Mouse (Mus musculus): ENCODE measurements at regions not wholly inside any gene's neighbourhood (a gene's known extent, or its start where the extent isn't known, plus 50 kb on each side); places are given as distances from the start of the nearest gene placed in this dataset.

DNA sequence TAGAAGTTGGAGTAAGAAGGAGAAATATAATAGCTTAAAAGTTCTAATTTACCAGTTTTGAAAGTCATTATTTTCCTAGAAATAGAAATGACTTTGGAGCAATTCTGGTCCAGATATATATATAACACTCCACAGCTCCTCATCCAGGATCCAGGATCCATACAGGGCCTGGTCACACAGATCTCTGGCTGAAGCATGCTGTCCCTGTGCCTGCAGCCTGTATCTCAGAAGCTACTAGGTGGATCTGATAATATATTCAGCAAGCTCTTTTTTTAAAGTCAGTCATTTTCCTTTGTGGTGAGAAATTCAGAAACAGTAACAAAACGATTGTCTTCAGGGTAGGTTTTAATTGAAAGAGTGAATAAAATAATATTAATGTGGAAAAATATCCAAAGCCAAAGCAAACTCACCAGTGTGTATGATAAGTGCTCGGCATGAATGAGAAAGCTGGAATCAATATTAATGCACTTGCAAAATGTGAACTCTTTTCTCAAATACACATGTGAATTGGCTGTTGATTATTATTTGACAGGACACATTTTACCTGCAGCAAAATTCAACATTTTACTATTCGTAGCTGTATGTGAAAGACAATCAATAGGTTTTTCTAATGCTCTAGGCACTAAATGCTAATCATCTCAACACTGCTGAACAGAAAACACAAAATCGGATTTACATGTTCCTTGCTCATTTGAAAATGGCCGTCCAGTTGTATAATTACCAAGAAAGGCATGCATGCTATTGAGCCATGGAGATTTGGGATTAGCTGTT is 288.1 kb upstream of the Cxadr start:
- Histone ChIP-seq H3K4me3 (ENCODE audit: control insufficient read depth, low read depth, low read length) (no peak overlapping the region), H3K36me3 (ENCODE audit: control insufficient read depth, insufficient read depth, low read length) (no peaks in the 10 kb centered on the region), H3K27ac (ENCODE audit: control insufficient read depth, insufficient read depth, low read depth, low read length) (no peak overlapping the region), H3K27me3 (ENCODE audit: control insufficient read depth, insufficient read depth, low read length) (no peaks in the 10 kb centered on the region), H3K4me1 (ENCODE audit: control insufficient read depth, insufficient read depth, low read length) (no peaks in the 10 kb centered on the region)
- TF ChIP-seq CTCF (IDR thresholded peaks at IDR 0.05; ENCODE audit: control insufficient read depth, insufficient read depth, insufficient replicate concordance, low read depth, low read length) (no peak), POLR2A (IDR thresholded peaks at IDR 0.05; ENCODE audit: control insufficient read depth, low read depth, low read length) (no peak)

DNA sequence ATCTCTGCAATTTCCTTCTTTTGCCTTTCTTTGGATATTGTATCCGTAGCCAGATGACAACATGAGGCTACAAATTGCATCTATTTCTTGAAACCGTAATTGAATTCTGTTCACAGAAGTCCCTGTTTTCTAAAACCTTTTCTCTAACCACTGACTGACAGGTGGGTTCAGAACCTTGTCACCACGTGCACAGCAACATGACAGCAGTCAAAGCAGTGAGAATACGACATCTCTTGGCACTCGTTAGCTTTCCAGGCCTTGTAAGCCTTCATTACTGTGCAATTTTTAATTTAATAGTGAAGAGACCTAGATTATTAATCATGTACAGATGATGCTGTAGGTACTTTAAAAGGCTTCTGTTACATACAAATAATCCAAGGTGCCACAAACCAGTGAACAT is 297.3 kb upstream of the Cxadr start:
- Histone ChIP-seq H3K4me1 (ENCODE audit: control insufficient read depth, insufficient read depth, low read length) (no peaks in the 10 kb centered on the region), H3K27me3 (ENCODE audit: control insufficient read depth, insufficient read depth, low read length) (no peaks in the 10 kb centered on the region), H3K36me3 (ENCODE audit: control insufficient read depth, insufficient read depth, low read length) (no peaks in the 10 kb centered on the region), H3K27ac (ENCODE audit: control insufficient read depth, insufficient read depth, low read depth, low read length) (no peak overlapping the region), H3K4me3 (ENCODE audit: control insufficient read depth, low read depth, low read length) (no peak overlapping the region)
- no peak for TF ChIP-seq CTCF (IDR thresholded peaks at IDR 0.05; ENCODE audit: control insufficient read depth, insufficient read depth, insufficient replicate concordance, low read depth, low read length)
- no peak for TF ChIP-seq POLR2A (IDR thresholded peaks at IDR 0.05; ENCODE audit: control insufficient read depth, low read depth, low read length)

DNA sequence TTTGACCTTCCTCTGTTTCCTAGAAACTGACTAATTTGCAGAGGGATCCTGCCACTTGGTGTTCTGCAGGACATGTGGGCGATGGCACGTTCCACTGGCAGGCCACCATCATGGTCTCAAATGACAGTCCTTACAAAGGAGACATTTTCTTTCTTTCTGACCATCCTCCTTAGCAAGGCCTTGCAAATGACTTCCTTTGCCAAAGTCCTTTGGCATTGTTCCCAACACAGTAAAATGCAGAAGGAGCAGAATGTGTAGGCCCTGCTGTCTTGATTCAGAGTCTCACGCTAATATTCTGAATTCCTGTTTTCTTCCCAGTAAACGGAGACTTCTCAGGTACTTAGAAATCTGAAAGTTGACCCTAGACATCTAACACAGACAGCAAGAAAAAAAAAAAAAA is 308.3 kb upstream of the Cxadr start:
- Histone ChIP-seq H3K4me3 (ENCODE audit: control insufficient read depth, low read depth, low read length) (no peak overlapping the region), H3K27me3 (ENCODE audit: control insufficient read depth, insufficient read depth, low read length) (no peaks in the 10 kb centered on the region), H3K27ac (ENCODE audit: control insufficient read depth, insufficient read depth, low read depth, low read length) (no peak overlapping the region), H3K4me1 (ENCODE audit: control insufficient read depth, insufficient read depth, low read length) (no peaks in the 10 kb centered on the region), H3K36me3 (ENCODE audit: control insufficient read depth, insufficient read depth, low read length) (no peaks in the 10 kb centered on the region)
- TF ChIP-seq POLR2A (IDR thresholded peaks at IDR 0.05; ENCODE audit: control insufficient read depth, low read depth, low read length) (no peak), CTCF (IDR thresholded peaks at IDR 0.05; ENCODE audit: control insufficient read depth, insufficient read depth, insufficient replicate concordance, low read depth, low read length) (no peak)

DNA sequence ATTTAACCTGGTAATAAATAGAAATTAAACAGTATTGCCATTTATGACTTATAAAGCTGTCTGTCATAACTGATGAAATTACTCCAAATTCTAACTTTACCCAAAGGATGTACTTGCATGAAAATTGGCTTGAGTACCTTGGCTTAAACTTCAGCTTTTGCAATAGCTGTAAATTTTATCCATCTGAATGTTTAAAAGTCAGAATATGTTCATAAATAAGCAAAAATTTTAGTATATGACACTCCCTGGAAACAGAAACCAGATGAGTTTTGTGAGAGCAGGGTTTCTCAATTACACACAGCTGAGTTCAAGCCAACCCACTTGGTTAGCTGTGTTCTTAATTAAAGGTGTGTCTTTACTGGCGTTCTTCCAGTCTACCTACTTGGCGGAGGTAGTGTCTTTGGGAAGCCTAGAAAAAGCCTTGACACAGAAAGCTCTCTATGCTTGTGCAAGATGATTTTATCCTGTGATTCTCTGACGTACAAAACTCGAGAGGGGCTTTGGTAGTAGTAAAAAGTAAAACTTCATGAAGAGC is 311.4 kb upstream of the Cxadr start:
- TF ChIP-seq CTCF (IDR thresholded peaks at IDR 0.05; ENCODE audit: control insufficient read depth, insufficient read depth, insufficient replicate concordance, low read depth, low read length) = no peak
- no peak for TF ChIP-seq POLR2A (IDR thresholded peaks at IDR 0.05; ENCODE audit: control insufficient read depth, low read depth, low read length)
- H3K27me3 ChIP-seq (ENCODE audit: control insufficient read depth, insufficient read depth, low read length) = no peaks in the 10 kb centered on the region
- no peaks in the 10 kb centered on the region for H3K36me3 ChIP-seq (ENCODE audit: control insufficient read depth, insufficient read depth, low read length)
- H3K27ac ChIP-seq (ENCODE audit: control insufficient read depth, insufficient read depth, low read depth, low read length) = no peak overlapping the region
- no peaks in the 10 kb centered on the region for H3K4me1 ChIP-seq (ENCODE audit: control insufficient read depth, insufficient read depth, low read length)
- H3K4me3 ChIP-seq (ENCODE audit: control insufficient read depth, low read depth, low read length) = no peak overlapping the region

DNA sequence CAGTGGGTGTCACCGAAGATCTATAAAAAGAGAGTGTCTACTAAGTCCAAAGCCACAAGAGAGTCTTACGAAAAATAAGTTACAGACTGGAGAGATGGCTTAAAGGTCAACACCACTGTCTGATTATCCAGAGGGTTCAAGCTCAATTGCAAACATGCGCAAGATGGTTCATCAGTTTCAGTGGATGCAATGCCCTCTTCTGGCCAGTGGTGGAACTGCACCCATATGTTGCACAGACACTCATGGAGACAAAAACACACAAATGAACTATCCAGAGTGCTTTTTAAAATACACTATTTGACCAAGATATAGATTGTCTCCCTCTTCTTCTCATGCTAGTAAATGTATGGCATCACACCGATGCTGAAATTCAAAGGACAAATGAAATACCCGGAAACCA is 312.1 kb upstream of the Cxadr start:
- Histone ChIP-seq H3K36me3 (ENCODE audit: control insufficient read depth, insufficient read depth, low read length) (no peaks in the 10 kb centered on the region), H3K27ac (ENCODE audit: control insufficient read depth, insufficient read depth, low read depth, low read length) (no peak overlapping the region), H3K4me1 (ENCODE audit: control insufficient read depth, insufficient read depth, low read length) (no peaks in the 10 kb centered on the region), H3K4me3 (ENCODE audit: control insufficient read depth, low read depth, low read length) (no peak overlapping the region), H3K27me3 (ENCODE audit: control insufficient read depth, insufficient read depth, low read length) (no peaks in the 10 kb centered on the region)
- no peak for TF ChIP-seq POLR2A (IDR thresholded peaks at IDR 0.05; ENCODE audit: control insufficient read depth, low read depth, low read length)
- peak; percentile 64; the same call in 1 of the 2 replicates for TF ChIP-seq CTCF (IDR thresholded peaks at IDR 0.05; ENCODE audit: control insufficient read depth, insufficient read depth, insufficient replicate concordance, low read depth, low read length)

- H3K27ac ChIP-seq (ENCODE audit: control insufficient read depth, insufficient read depth, low read depth, low read length) = 0 out of 2 replicates have a peak overlapping the region, but pooled peaks have one; percentile 42
- TF ChIP-seq POLR2A (IDR thresholded peaks at IDR 0.05; ENCODE audit: control insufficient read depth, low read depth, low read length) (no peak), CTCF (IDR thresholded peaks at IDR 0.05; ENCODE audit: control insufficient read depth, insufficient read depth, insufficient replicate concordance, low read depth, low read length) (no peak)
- H3K27me3 ChIP-seq (ENCODE audit: control insufficient read depth, insufficient read depth, low read length) = no peaks in the 10 kb centered on the region
- no peak overlapping the region for H3K4me3 ChIP-seq (ENCODE audit: control insufficient read depth, low read depth, low read length)
- no peaks in the 10 kb centered on the region for H3K36me3 ChIP-seq (ENCODE audit: control insufficient read depth, insufficient read depth, low read length)
- H3K4me1 ChIP-seq (ENCODE audit: control insufficient read depth, insufficient read depth, low read length) = no peaks in the 10 kb centered on the region
Observed at GRCm38 (mm10) chr16:77986884-77987529, 314.3 kb upstream of the Cxadr start.

GRCm38 (mm10) chr16:77948785-77949184 is 346.9 kb upstream of the Gm11146 start:
- TF ChIP-seq POLR2A (IDR thresholded peaks at IDR 0.05; ENCODE audit: control insufficient read depth, low read depth, low read length) (no peak), CTCF (IDR thresholded peaks at IDR 0.05; ENCODE audit: control insufficient read depth, insufficient read depth, insufficient replicate concordance, low read depth, low read length) (no peak)
- Histone ChIP-seq H3K36me3 (ENCODE audit: control insufficient read depth, insufficient read depth, low read length) (no peaks in the 10 kb centered on the region), H3K27me3 (ENCODE audit: control insufficient read depth, insufficient read depth, low read length) (no peaks in the 10 kb centered on the region), H3K4me3 (ENCODE audit: control insufficient read depth, low read depth, low read length) (no peak overlapping the region), H3K4me1 (ENCODE audit: control insufficient read depth, insufficient read depth, low read length) (no peaks in the 10 kb centered on the region), H3K27ac (ENCODE audit: control insufficient read depth, insufficient read depth, low read depth, low read length) (no peak overlapping the region)
